Mouse (Mus musculus): ENCODE data around the gene Gdpgp1. TPM values are rescaled to one million over a fixed set of nuclear protein-coding genes. Genes with fewer than 3 reads are reported as not detected.
A peak's percentile ranks its signal among the peaks of the same experiment; 100 is the strongest.

Gene Gdpgp1
- polyA plus RNA-seq, 1 experiment from 2014 or later: 5.3 TPM

DNA sequence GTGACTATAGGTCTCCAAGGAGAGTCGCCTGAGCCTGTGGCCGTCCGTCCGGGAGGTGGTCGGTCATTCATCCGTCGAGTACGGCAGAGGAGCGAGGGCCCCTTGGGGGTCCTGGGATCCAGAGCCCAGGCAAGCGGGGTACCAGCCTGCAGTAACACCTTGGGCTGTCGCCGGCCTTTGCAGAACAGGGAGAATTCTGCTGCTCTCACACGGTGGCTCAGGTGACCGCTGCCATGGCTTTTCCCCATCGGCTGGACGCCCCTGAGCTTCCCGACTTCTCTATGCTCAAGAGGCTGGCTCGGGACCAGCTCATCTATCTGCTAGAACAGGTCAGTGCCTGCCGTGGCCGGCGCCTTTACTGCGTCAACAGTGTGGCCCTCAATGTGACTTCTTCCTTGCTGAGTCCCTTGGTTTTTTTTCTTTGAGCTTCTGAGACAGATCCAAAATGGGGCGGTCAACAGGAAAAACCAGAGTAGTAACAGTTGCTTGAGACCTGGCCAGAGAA lies 37.1 kb downstream of the Gdpgp1 start:
- under 1% methylated on average over 23 of the region's 23 CpGs for WGBS
- Histone ChIP-seq H3K27ac (ENCODE audit: low read depth, low read length) (no peak overlapping the region), H3K27me3 (ENCODE audit: control insufficient read depth, insufficient read depth, low read length) (no peaks in the 10 kb centered on the region), H3K9ac (ENCODE audit: low read depth, low read length) (peak overlapping the region; percentile 67), H3K4me1 (ENCODE audit: control insufficient read depth, insufficient read depth, low read length) (peaks cover 5% of the 10 kb centered on the region; the same call in 1 of the 2 replicates), H3K4me3 (ENCODE audit: low read length) (peak overlapping the region; percentile 65), H3K4me2 (replicated peaks; ENCODE audit: low read depth, low read length) (peak overlapping the region; percentile 86), H3K36me3 (ENCODE audit: control insufficient read depth, insufficient read depth, low read length) (peaks cover 33% of the 10 kb centered on the region), H3K9me3 (ENCODE audit: control insufficient read depth, low read length) (peaks cover 8% of the 10 kb centered on the region)
- peak; percentile 68; the same call in 1 of the 2 replicates for ATAC-seq (ENCODE audit: low FRiP score, low TSS enrichment)

DNA sequence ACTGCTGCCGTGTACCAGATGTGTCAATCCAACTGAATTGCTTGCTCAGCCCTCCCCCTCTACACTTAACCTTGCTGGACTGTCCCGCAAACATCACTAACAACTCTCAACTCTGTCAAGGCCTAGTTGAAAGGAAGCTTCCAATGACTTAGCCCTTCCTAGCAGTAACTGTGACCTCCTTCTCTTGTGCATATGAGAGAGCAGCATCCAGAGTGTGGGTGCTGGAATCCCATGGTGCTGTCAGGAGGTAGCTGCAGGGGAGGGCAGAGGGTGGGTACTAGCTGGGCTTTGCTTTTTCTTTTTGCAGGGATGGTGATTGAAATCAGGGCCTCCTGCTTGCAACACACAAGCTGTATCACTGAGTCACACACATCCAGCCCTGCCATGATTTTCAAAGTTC lies 40.8 kb downstream of the Gdpgp1 start:
- Histone ChIP-seq H3K9ac (ENCODE audit: low read depth, low read length) (no peak overlapping the region), H3K9me3 (ENCODE audit: control insufficient read depth, low read length) (peaks cover 12% of the 10 kb centered on the region), H3K36me3 (ENCODE audit: control insufficient read depth, insufficient read depth, low read length) (peaks cover 37% of the 10 kb centered on the region), H3K27ac (ENCODE audit: low read depth, low read length) (no peak overlapping the region), H3K4me2 (replicated peaks; ENCODE audit: low read depth, low read length) (no peak overlapping the region), H3K4me1 (ENCODE audit: control insufficient read depth, insufficient read depth, low read length) (peaks cover 5% of the 10 kb centered on the region; the same call in 1 of the 2 replicates), H3K27me3 (ENCODE audit: control insufficient read depth, insufficient read depth, low read length) (no peaks in the 10 kb centered on the region), H3K4me3 (ENCODE audit: low read length) (no peak overlapping the region)
- WGBS: 90% methylated on average over 2 of the region's 2 CpGs
- ATAC-seq (ENCODE audit: low FRiP score, low TSS enrichment): no peak

DNA sequence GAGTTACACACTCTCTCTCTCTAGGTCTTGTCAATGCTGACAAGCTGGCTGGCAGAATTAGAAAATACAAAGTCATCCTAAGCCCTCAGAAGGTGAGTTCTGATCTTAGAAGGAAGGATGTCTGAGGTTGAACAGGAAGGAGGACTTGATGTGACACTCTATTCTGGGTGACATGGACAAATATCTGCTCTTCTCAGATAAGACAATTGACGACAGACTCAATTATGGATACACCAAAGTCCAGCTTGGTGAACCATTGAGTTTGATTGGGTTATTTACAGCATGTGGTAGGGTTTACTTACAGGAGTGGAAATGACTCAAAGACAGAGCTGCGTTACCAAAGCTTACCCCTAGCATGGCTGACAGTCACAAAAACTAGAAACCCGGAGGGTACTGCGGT lies 43.7 kb downstream of the Gdpgp1 start:
- peaks cover 52% of the 10 kb centered on the region for H3K36me3 ChIP-seq (ENCODE audit: control insufficient read depth, insufficient read depth, low read length)
- no peak overlapping the region for H3K27ac ChIP-seq (ENCODE audit: low read depth, low read length)

GRCm38 (mm10) chr7:80280032-80280431 lies 47.4 kb downstream of the Gdpgp1 start:
- H3K4me3 ChIP-seq (ENCODE audit: low read length): no peak overlapping the region

More for the DNA sequence above, 43.7 kb downstream of the Gdpgp1 start:
- Histone ChIP-seq H3K4me3 (ENCODE audit: low read length) (no peak overlapping the region), H3K4me1 (ENCODE audit: control insufficient read depth, insufficient read depth, low read length) (no peaks in the 10 kb centered on the region), H3K9me3 (ENCODE audit: control insufficient read depth, low read length) (peaks cover 12% of the 10 kb centered on the region), H3K27me3 (ENCODE audit: control insufficient read depth, insufficient read depth, low read length) (no peaks in the 10 kb centered on the region), H3K4me2 (replicated peaks; ENCODE audit: low read depth, low read length) (no peak overlapping the region), H3K9ac (ENCODE audit: low read depth, low read length) (no peak overlapping the region)
- WGBS: 97% methylated on average over 4 of the region's 4 CpGs
- ATAC-seq (ENCODE audit: low FRiP score, low TSS enrichment): no peak

GRCm38 (mm10) chr7:80280998-80281397 lies 48.3 kb downstream of the Gdpgp1 start:
- 92% methylated on average over 2 of the region's 2 CpGs for WGBS
- Histone ChIP-seq H3K36me3 (ENCODE audit: control insufficient read depth, insufficient read depth, low read length) (peaks cover 64% of the 10 kb centered on the region), H3K4me1 (ENCODE audit: control insufficient read depth, insufficient read depth, low read length) (no peaks in the 10 kb centered on the region), H3K4me2 (replicated peaks; ENCODE audit: low read depth, low read length) (no peak overlapping the region), H3K9me3 (ENCODE audit: control insufficient read depth, low read length) (no peaks in the 10 kb centered on the region), H3K27me3 (ENCODE audit: control insufficient read depth, insufficient read depth, low read length) (no peaks in the 10 kb centered on the region), H3K9ac (ENCODE audit: low read depth, low read length) (no peak overlapping the region), H3K27ac (ENCODE audit: low read depth, low read length) (no peak overlapping the region), H3K4me3 (ENCODE audit: low read length) (no peak overlapping the region)
- no peak for ATAC-seq (ENCODE audit: low FRiP score, low TSS enrichment)

More at GRCm38 (mm10) chr7:80280032-80280431, 47.4 kb downstream of the Gdpgp1 start:
- no peak for ATAC-seq (ENCODE audit: low FRiP score, low TSS enrichment)
- Histone ChIP-seq H3K4me1 (ENCODE audit: control insufficient read depth, insufficient read depth, low read length) (no peaks in the 10 kb centered on the region), H3K9ac (ENCODE audit: low read depth, low read length) (no peak overlapping the region), H3K27me3 (ENCODE audit: control insufficient read depth, insufficient read depth, low read length) (no peaks in the 10 kb centered on the region), H3K27ac (ENCODE audit: low read depth, low read length) (no peak overlapping the region), H3K4me2 (replicated peaks; ENCODE audit: low read depth, low read length) (no peak overlapping the region), H3K36me3 (ENCODE audit: control insufficient read depth, insufficient read depth, low read length) (peaks cover 61% of the 10 kb centered on the region), H3K9me3 (ENCODE audit: control insufficient read depth, low read length) (peaks cover 2% of the 10 kb centered on the region; the same call in 1 of the 2 replicates)
- 87% methylated on average over 10 of the region's 10 CpGs for WGBS

- H3K9ac ChIP-seq (ENCODE audit: low read depth, low read length): no peak overlapping the region
- ATAC-seq (ENCODE audit: low FRiP score, low TSS enrichment): no peak
- no peak overlapping the region for H3K4me2 ChIP-seq (replicated peaks; ENCODE audit: low read depth, low read length)
- no peaks in the 10 kb centered on the region for H3K4me1 ChIP-seq (ENCODE audit: control insufficient read depth, insufficient read depth, low read length)
- 92% methylated on average over 3 of the region's 3 CpGs for WGBS
- H3K9me3 ChIP-seq (ENCODE audit: control insufficient read depth, low read length): no peaks in the 10 kb centered on the region
- peaks cover 64% of the 10 kb centered on the region for H3K36me3 ChIP-seq (ENCODE audit: control insufficient read depth, insufficient read depth, low read length)
- no peak overlapping the region for H3K4me3 ChIP-seq (ENCODE audit: low read length)
- no peaks in the 10 kb centered on the region for H3K27me3 ChIP-seq (ENCODE audit: control insufficient read depth, insufficient read depth, low read length)
- H3K27ac ChIP-seq (ENCODE audit: low read depth, low read length): no peak overlapping the region
These were observed 49.0 kb downstream of the Gdpgp1 start for GRCm38 (mm10) chr7:80281646-80282045.

DNA sequence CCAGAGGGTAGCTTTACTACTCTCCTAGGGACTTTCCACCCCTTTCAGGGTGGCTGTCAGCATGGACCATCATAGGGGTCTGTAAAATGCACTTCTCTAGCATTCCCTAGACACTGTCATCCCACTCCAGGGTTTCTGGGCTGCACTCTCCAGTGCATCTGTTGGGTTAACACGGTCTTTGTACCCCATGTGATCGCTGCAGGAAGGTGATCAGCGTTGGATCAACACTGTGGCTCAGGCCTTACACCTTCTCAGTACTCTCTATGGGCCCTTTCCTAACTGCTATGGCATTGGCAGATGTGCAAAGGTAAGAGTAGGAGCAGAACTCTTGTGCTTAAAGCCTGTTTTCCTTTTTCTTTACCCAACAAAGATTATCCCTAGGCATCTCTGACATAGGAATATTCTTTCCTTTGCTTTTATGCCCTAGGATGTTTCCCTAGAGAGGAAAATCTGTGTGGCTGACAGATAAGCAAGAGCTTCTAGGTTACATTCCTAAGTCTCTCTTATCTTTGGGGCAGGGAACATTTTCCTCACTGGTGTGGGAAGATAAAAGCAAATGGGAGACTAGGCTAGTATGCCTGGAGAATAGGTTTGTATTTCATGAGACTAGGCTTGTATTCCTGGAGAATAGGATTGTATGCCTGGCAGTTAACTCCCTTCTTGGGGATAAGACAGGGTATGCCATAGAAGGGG lies 50.7 kb downstream of the Gdpgp1 start:
- 88% methylated on average over 3 of the region's 3 CpGs for WGBS
- no peaks in the 10 kb centered on the region for H3K4me1 ChIP-seq (ENCODE audit: control insufficient read depth, insufficient read depth, low read length)
- H3K36me3 ChIP-seq (ENCODE audit: control insufficient read depth, insufficient read depth, low read length): peaks cover 67% of the 10 kb centered on the region
- no peak overlapping the region for H3K9ac ChIP-seq (ENCODE audit: low read depth, low read length)
- H3K27me3 ChIP-seq (ENCODE audit: control insufficient read depth, insufficient read depth, low read length): no peaks in the 10 kb centered on the region
- H3K27ac ChIP-seq (ENCODE audit: low read depth, low read length): no peak overlapping the region
- no peaks in the 10 kb centered on the region for H3K9me3 ChIP-seq (ENCODE audit: control insufficient read depth, low read length)
- ATAC-seq (ENCODE audit: low FRiP score, low TSS enrichment): no peak
- no peak overlapping the region for H3K4me2 ChIP-seq (replicated peaks; ENCODE audit: low read depth, low read length)
- H3K4me3 ChIP-seq (ENCODE audit: low read length): no peak overlapping the region

GRCm38 (mm10) chr7:80284391-80284790 lies 51.7 kb downstream of the Gdpgp1 start:
- Histone ChIP-seq H3K27me3 (ENCODE audit: control insufficient read depth, insufficient read depth, low read length) (no peaks in the 10 kb centered on the region), H3K4me1 (ENCODE audit: control insufficient read depth, insufficient read depth, low read length) (no peaks in the 10 kb centered on the region), H3K4me3 (ENCODE audit: low read length) (no peak overlapping the region), H3K4me2 (replicated peaks; ENCODE audit: low read depth, low read length) (no peak overlapping the region), H3K27ac (ENCODE audit: low read depth, low read length) (no peak overlapping the region), H3K36me3 (ENCODE audit: control insufficient read depth, insufficient read depth, low read length) (peaks cover 61% of the 10 kb centered on the region), H3K9ac (ENCODE audit: low read depth, low read length) (no peak overlapping the region), H3K9me3 (ENCODE audit: control insufficient read depth, low read length) (no peaks in the 10 kb centered on the region)
- WGBS: 86% methylated on average over 5 of the region's 5 CpGs
- ATAC-seq (ENCODE audit: low FRiP score, low TSS enrichment): no peak

- Histone ChIP-seq H3K4me2 (replicated peaks; ENCODE audit: low read depth, low read length) (no peak overlapping the region), H3K9me3 (ENCODE audit: control insufficient read depth, low read length) (no peaks in the 10 kb centered on the region), H3K9ac (ENCODE audit: low read depth, low read length) (no peak overlapping the region), H3K27me3 (ENCODE audit: control insufficient read depth, insufficient read depth, low read length) (no peaks in the 10 kb centered on the region), H3K36me3 (ENCODE audit: control insufficient read depth, insufficient read depth, low read length) (peaks cover 57% of the 10 kb centered on the region), H3K4me3 (ENCODE audit: low read length) (no peak overlapping the region), H3K4me1 (ENCODE audit: control insufficient read depth, insufficient read depth, low read length) (no peaks in the 10 kb centered on the region), H3K27ac (ENCODE audit: low read depth, low read length) (no peak overlapping the region)
- WGBS: 93% methylated on average over 6 of the region's 6 CpGs
- ATAC-seq (ENCODE audit: low FRiP score, low TSS enrichment): no peak
These were observed 53.1 kb downstream of the Gdpgp1 start for GRCm38 (mm10) chr7:80285725-80286124.

Measured in kidney, embryonic 14.5 days (tissue).